Mouse (Mus musculus) common myeloid progenitor, adult 5-6 weeks (primary cell): ENCODE data around the gene Hoxd13. TPM values are rescaled to one million over a fixed set of nuclear protein-coding genes. Genes with fewer than 3 reads are reported as not detected.

ENCODE experiments used
- ATAC-seq: replicated peaks from 2 replicates; pipeline ENCODE4 v1.8.0; 2016; ENCODE audit warnings: low read depth, mild to moderate bottlenecking, moderate TSS enrichment, inconsistent platforms; ENCODE audit not compliant: poor library complexity, severe bottlenecking
- total RNA-seq: library from RNA; stranded (forward); fragments of 200-1000, 187-1606 nt; gene quantifications from 2 replicates; pipeline ENCODE4 v1.2.3, GENCODE M21; 2017

Gene Hoxd13
- total RNA-seq, 1 experiment from 2014 or later: not detected

DNA sequence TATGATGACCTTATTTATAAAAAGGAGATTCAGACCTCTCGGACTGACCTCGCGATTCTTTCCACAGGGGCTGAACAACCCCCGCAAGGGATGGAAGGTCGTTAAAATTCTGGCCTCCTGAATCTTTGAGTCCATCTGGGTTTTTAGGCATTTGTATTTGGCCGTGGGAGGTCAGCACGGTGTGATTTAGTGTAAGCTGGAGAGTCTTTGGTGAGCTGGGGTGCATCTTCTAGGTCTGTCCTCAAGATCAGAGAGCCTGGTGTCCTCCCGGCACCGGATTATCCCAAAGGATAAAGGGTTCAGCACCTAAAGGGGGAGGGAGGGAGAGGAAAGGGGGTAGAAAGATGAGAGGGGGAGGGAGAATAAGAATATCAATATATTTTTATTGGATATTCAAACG lies 35.2 kb downstream of the Hoxd13 start:
- no peak for ATAC-seq

DNA sequence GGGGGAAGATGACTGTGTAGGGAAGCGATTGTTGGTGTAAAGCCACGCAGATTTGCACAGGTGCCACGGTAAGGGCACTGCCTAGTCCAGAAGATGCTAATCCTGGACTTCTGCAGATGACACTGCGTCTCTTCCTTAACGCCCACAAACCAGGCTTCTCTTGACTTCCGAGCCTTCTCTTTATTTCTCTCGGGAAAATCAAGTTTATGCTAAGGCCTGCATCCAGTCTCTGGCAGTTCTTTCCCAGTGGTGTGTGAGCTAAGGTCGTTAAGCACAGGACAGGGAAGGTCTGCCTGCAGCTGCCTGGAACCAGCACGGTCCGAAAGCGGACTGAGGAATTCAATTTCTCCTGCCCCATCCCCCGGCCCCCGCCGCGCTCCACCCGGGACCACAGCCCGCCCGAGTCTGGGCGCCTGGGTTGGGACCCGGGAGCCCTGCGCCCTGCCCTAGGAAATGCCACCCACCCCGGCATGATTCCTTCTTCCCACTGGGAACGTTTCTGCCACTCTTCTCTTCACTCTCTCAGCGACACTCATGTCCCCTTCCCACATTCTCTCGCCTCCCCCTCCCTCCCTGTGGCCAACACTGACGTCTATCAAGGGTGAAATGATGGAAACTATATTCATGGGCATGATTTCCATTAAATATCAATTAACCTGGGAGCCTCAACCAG lies 35.7 kb downstream of the Hoxd13 start:
- no peak for ATAC-seq

DNA sequence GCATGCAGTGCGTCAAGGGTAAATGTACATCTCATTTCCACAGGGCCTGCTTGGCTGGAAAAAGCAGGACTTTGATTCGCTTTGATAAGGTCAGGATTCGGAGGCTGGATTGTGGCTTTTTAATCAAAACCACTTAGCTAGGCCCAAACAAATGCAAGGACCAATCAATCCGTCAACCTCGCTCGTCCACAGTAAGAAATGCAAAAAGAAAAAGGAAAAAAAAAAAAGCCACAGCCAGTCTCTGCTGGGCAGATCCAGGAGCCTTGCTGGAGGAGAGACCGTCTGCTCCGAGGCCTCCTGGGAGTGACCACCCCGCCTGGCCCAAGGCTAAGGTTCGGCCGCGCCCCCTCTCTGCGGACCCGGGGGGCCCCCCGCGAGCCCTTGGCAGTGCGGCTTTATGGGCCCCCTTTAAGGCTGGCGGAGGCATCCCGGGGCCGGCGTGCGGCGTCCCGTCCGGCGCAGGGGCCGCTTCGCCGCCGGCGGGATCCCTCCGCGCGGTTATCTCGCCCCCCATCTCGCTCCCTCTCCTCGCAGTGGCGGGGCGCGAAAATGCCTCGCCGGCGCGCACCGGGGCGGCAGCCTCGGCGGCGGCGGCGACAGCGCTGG lies 36.4 kb downstream of the Hoxd13 start, which contains the start of gene Hoxd8:
Gene Hoxd8 (plus strand): TSS at position 223 of the 606 bp plus-strand sequence.
- no peak for ATAC-seq

DNA sequence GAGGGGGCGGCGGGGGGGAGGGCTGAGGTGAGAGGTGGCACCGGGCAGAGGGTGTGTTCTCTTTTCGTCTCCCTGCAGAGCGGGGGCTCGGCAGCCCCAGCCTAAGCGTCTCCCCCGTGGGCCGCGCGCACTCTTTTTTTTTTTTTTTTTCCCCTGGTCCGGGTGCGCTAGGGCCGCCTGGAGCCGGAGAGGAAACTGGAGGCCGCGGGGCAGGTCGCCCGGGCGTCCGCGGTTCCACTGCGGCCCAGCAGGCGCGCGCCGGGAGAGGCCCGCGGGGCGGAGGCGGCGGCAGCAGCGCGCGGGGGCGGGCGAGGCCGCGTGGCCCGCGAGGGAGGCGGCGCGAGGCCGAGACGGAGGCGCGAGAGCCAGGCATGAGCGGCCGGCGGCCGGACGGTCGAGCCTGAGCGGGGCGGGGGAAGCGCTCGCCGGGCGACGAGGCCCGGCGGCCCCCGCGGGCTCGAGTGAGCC lies 36.9 kb downstream of the Hoxd13 start:
- no peak for ATAC-seq

DNA sequence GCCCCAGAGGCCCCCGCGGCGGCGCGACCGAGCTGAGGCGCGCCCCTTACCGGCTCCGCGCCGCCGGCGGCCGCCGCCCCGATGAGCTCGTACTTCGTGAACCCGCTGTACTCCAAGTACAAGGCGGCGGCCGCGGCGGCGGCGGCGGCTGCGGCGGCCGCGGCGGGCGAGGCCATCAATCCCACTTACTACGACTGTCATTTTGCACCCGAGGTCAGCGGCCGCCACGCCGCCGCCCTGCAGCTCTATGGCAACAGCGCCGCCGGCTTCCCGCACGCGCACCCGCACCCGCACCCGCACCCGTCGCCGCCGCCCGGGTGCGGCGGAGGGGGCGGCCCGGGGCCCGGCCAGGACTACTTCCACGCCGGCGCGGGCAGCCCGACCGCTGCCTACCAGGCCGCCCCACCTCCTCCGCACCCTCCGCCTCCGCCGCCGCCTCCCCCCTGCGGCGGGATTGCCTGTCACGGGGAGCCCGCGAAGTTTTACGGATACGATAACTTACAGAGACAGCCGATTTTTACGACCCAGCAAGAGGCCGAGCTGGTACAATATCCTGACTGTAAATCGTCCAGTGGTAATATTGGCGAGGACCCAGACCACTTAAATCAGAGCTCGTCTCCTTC lies 37.5 kb downstream of the Hoxd13 start:
- ATAC-seq: no peak

DNA sequence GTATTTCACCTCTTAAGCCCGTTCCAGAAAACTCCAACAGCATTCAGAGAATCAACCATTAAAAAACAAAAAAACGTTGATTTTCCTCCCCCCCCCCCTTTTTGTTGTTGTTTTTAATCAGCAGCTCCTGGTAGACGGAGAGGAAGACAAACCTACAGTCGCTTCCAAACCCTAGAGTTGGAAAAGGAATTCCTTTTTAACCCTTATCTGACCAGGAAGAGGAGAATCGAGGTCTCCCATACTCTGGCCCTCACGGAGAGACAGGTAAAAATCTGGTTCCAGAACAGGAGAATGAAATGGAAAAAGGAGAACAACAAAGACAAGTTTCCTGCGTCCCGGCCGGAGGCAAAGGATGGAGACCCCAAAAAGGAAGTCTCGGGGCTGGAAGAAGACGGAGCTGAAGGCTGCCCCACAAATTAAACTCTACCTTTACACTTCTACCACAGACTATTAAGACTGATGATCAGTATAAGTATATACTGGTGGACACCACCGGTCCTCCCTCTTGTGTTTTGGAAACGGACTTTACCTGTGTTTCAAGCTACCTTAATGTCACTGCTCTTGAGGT lies 38.4 kb downstream of the Hoxd13 start:
- ATAC-seq: no peak

DNA sequence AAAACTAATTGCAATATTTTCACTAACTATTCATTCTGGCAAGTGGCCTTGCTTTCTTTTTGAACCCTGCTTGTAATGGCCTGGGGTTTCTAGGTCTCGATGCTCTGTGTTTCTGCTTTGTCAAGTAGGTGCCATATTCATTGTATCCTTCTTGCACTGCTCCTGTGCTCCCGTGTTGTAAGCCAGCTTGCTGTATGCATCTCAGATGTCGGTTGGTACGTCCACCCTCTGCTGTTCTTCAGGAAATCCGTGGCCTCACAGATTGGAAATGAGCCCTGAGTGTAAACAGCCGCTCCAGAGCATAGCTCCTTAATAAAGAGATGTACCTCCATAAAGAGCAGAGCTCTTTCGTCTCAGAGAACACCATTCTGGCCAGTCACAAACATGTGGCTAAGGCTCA lies 39.5 kb downstream of the Hoxd13 start:
- no peak for ATAC-seq

DNA sequence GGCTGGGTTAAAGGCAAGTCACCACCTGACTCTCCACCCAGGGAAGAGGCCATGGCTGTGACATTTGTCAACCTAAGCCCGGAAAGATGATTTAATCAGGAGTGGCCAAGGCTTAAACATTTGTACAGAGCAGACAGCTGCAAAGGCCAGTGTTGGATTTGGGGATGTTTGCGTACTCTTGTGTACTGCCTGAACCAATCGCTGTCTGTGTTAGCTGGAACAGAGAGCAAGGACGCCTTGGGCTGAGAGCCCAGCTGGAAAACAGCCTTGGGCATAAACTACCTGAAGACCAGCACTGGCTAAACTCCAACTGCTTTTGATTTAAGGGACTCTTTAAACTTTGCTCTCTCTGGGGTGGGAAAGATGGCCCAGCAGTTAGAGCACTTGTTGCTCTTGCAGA lies 40.6 kb downstream of the Hoxd13 start:
- no peak for ATAC-seq

DNA sequence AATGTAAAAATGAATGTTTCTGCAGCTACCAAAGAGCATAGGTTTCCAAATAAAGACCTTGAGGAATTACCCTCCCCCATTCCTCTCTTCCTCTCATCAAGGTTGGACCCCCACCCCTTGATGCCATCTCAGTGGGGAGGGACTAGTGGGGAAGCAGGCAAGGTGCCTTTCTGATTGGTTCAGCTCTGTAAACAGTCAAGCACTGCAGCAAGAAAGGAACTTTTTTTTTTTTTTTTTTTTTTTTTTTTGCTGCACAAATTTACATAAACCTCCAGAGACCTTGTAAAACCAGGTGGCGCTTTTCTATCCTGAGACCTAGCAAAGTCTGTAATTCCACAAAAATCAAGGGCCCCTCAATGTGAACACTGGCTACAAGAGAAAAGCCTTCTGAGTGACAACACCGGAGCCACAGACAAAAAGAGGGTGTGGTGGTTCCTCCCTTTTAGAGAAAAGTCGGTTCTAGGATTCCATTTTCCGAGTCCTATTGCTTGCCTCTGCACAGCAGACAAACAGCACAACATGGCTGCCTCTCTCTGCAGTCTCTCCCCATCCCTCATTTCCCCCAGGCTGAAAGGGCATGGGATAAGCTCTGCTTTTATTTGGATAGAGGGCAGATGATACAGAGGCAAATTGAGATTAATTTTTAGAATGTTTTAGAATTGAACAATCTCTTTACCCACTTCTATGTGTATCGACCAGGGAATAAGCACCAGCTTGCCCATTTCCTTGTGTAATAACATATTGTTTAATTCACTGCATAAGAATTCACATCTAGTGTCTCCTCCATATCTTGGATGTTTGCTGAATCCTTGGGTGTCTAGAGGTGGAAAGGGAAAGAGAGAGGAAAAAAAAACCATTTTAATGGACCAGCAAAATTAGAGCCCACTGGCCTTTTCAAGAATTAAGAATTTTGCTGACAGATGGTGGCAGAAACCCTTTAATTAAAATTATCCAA lies 41.6 kb downstream of the Hoxd13 start:
- no peak for ATAC-seq

DNA sequence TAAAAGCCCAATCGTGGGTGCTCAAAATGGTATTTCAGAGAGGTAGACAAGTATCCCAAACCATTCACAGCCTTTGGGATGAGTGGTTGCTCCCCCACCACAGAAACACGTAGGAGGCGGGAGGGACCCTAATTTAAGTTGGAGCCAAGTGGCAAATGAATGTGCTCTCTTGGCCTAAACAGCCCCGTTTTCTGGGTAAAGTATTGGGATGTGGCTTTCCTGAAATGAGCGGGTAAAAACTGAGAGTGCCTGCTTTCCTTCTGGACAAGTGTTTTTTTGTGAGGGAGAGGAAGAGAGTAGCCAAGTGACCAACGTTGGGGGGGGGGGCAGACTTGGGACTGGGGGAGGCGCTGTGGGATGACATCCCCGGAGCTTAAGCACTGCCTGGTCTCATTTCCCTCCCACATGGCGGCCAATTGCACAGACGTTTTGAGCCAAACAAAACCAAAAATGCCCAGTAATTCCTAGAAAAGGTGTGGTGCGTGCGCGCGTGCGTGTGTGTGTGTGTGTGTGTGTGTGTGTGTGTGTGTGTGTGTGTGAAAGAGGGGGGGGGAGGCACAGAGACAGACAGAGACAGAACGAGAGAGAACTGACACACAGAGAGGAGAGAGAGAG lies 42.9 kb downstream of the Hoxd13 start:
- no peak for ATAC-seq

DNA sequence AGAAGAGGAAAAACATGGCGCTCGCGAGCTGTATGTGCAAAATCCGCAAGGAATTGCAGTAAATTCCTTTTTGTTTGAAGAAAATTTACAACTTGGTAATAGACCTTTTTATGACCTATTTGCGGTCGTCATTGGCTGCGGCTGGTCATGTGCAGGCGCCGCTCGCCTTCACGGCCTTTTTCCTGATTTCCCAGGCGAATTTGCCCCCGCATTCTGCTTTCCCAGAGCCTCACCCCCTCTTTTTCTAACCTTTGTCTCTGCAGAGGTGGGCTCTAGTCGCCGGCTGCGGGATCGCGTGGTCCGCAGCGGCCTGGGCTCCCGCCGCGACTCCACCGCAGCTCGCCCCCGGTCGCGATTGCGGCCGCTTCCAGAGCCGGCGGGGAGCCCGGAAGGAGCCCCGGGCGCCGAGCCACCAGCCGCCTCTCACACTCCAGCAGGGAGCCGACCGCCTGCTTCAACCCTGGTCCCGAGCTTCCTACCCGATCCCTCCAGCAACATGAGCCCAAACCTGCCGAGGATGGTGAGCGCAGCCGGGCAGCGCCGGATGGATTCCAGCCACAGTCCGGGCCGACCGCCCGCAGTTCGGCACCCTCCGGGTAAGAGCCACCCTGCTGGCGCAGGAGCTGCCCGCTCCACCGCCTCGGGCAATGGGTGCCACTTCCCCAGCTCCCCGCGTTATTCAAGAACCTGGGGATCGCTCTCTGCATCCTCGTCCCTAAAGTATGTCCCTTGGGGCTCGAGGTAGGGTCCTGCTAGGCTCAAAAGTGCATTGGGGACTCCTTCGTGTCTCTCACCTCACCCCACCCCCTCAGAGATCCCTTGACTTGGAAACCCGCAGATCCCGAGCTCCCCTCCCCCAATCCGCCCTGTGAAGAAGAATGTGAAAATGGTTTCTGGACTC lies 43.9 kb downstream of the Hoxd13 start, which contains the start of the genes Hoxd3 and Hoxd4:
Gene Hoxd3 (plus strand): TSS at position 207 of the 901 bp plus-strand sequence.
Gene Hoxd4 (plus strand): TSS at position 209 of the 901 bp plus-strand sequence.
- ATAC-seq: no peak

DNA sequence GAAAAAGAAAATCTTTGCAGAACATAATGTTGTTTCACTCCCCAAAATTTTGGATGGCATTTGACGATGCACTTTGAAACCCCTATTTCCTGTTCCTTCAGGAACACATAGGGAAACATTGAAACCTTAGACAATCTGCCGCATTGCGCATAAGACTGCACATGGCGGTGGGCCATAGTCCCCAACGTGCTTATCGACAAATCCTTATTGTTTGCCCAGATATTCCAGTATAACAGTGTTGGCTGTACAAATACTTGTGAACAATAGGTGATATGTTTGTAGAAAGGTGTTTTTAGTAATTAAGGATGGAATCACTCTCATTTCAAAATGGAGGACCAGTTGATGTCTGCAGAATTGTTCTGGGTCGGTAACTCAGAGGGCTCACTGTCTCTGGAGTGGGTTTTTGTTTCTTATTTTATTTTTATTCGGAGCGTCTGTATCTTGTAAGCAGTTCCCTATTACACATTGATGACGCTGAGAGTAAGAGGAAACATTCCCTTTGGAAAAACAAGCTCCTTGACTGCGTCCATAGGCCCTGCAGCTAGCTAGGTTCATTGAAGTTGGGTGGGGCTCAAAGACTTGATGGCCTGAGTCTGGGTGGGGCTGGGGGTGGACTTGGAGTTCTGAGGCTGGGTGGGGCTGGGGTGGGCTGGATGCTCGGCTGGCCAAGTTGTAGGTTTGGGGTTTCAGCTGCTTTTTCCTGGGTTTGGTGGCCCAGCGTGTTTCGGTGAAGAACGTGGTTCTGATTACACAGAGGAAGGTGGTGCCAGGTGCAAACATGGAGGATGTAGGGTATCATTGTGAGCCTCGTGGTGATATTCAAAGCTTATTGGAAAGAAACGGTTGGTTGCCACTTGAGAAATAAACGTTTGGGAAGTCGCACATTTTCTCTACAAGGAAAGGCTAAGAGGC lies 45.4 kb downstream of the Hoxd13 start:
- no peak for ATAC-seq

DNA sequence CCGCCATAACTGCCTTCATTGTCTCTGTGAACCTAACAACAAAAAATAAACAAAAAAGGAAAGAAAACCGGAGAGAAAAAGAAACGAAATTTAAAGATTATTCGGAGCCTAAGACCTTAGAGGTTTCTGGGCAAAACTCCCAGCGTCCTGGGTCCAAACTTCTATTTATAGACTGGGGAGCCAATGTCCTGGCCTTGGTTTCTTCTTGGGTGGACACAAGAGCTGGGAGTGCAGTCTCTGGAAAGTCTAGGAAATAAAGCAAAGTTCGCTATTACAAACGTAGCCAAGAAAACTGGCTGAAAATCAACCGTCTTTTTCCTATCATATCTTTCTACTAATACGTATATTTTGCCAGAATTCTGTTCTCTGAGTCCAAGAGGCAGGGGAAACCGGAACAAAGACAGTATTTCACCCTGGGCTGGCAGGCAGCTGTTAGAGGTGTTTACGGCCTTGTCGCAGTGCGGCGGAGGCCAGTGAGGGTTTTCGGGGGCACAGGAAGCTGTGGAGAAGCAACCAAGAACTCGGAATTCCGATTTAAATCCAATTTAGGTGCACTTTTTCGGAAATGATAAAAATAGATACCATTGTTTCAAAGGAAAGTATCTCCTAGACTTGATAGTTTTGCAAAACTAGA lies 46.2 kb downstream of the Hoxd13 start:
- ATAC-seq: no peak

DNA sequence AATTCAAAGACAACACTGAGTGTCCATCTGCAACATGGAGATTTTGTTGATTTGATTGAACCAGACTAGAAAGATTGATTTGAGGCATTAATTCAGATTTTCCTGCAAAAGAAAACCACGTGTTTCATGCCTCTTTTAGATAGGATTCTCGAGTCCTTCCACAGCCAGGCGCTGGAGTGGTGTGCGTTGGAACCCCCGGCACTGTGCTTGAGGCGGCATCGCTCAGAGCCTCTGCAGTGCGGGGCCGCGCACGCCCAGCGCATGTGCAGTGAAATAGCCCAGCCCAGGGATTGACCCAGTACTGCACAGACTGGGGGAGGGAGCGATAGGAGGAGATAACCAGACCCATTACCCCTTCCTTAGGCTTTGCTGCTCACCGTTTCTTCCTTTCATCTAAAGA lies 46.8 kb downstream of the Hoxd13 start:
- ATAC-seq: no peak

DNA sequence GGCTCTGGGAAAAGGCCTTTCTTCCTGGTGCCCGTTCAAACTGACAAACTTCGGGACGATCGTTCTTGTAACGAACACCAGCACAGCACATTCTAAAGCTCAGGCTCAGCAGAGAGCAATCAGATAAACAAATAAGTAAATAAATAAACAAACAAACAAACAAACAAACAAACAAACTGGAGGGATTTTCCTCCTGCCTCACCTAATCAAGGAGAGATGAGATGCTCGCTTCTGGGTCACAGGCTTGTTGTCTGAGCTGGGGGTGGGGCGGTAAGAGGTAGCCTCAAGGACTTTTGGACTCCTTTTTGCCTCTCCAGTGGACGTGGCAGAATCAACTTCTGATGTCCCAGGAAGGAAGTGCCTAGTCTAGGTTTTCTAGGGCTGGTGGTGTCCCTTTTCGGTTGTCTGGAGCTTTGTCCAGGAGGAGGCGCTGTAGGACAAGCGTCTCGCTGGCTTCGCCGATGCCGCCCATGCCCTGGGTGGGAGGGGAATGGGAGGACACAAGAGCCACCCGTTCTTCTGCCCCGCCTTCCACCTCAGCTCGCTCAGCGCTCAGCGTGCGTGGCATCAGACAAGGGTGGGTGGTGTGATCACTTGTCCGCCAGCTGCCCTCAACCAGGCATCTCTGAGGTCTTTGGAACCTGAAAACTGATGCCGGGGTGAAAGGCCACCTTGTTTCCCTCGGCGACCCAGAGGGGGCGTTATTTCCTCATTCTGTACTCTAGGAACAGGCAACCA lies 47.6 kb downstream of the Hoxd13 start:
- ATAC-seq: peak; percentile 95

DNA sequence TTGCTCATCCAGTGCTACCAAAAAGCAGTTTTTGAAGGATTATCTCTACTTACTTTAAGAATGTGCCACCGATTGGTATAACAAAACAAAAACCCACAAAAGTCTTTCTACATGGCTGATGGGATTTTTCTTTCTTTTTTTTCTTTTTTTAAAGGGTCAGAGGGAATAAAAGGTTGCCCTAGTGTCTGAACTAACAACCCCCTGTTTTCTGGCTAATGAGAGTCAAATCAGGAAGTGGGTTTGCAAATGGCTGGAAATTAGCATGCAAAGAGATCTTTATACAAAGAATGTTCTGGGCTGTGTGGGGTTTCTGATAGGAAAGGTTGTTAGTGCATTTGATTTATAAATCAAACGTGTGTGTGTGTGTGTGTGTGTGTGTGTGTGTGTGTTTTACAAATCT lies 52.3 kb downstream of the Hoxd13 start:
- no peak for ATAC-seq
